Mouse (Mus musculus) intestine, embryonic 15.5 days (tissue): ENCODE measurements around the gene Sgsm2. TPM values are rescaled to one million over a fixed set of nuclear protein-coding genes. Genes with fewer than 3 reads are reported as not detected.

Source experiments
- ATAC-seq: fragments of 200-750 bp; cut with Nextera tagmentation; 2 replicates; pipeline ENCODE4 v1.8.0; 2017; ENCODE audit warnings: moderate TSS enrichment, moderate library complexity
- H3K27ac ChIP-seq: fragments of 300-500 bp; sonication (generic); 2 replicates; pipeline ENCODE4 v1.5.1; 2015; ENCODE audit warnings: mild to moderate bottlenecking, inconsistent platforms
- H3K27me3 ChIP-seq: fragments of 300-500 bp; sonication (generic); replicated peaks from 2 replicates; pipeline ENCODE4 v1.6.1; 2015; ENCODE audit warnings: inconsistent platforms
- H3K36me3 ChIP-seq: fragments of 300-500 bp; sonication (generic); 2 replicates; pipeline ENCODE4 v1.6.1; 2015; ENCODE audit warnings: inconsistent platforms
- H3K4me1 ChIP-seq: fragments of 300-500 bp; sonication (generic); replicated peaks from 2 replicates; pipeline ENCODE4 v1.6.1; 2015; ENCODE audit warnings: inconsistent platforms
- H3K4me2 ChIP-seq: fragments of 300-500 bp; sonication (generic); replicated peaks from 2 replicates; pipeline ENCODE4 v1.6.1; 2015; ENCODE audit warnings: mild to moderate bottlenecking, inconsistent platforms
- H3K4me3 ChIP-seq: fragments of 300-500 bp; sonication (generic); replicated peaks from 2 replicates; pipeline ENCODE4 v1.5.1; 2015; ENCODE audit warnings: inconsistent platforms
- H3K9ac ChIP-seq: fragments of 300-500 bp; sonication (generic); 2 replicates; pipeline ENCODE4 v1.6.1; 2015; ENCODE audit warnings: inconsistent platforms
- H3K9me3 ChIP-seq: fragments of 300-500 bp; sonication (generic); 2 replicates; pipeline ENCODE4 v1.6.1; 2016; ENCODE audit warnings: inconsistent platforms
- WGBS: fragments of 180-500 bp; shearing (Covaris S2); methylation state at CpG from one replicate; pipeline ENCODE4 v1.1.7; 2015; 5-methylcytosine and 5-hydroxymethylcytosine counted together
- polyA plus RNA-seq: library from polyadenylated mRNA; unstranded; fragments of >200 nt; fragmentation: Nextera tagmentation; extraction: Ambion mirVana; gene quantifications from 2 replicates; pipeline ENCODE4 v1.2.1, GENCODE M21; 2015

Gene Sgsm2
- polyA plus RNA-seq = 5.1 TPM in 2 replicates

GRCm38 (mm10) chr11:74896901-74897677 lies at the start of gene Sgsm2:
TSS of gene Sgsm2 (minus strand) at chr11:74897060.
- under 1% methylated on average over 59 of the region's 74 CpGs for WGBS
- Histone ChIP-seq H3K9me3 (no peaks in the 10 kb centered on the region), H3K4me3 (peak within 1 kb of the TSS; percentile 83), H3K9ac (peak within 1 kb of the TSS; percentile 73), H3K36me3 (peaks cover 15% of the 10 kb centered on the region; the same call in 1 of the 2 replicates), H3K27ac (peak within 1 kb of the TSS; percentile 87), H3K27me3 (no peaks in the 10 kb centered on the region), H3K4me1 (peaks cover 14% of the 10 kb centered on the region), H3K4me2 (peak within 1 kb of the TSS; percentile 97)
- ATAC-seq = peak; percentile 76

DNA sequence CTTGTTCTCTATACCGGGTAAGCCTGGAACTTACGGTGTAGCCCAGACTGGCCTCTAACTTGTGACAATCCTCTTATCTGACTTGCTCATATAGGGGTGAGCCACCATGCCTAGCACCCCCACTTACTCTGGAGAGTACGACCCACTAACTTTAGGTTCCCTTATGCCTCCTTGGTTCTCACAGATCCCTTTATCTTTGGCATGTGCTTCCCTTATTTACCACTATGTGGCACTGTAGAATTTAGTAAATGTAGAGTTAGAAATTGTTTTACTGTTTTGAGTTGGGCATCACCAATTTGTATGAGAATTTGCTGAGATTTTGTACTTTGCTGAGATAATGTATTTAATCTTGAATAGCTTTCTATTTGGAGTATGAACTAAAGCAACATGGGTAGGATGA lies 49.5 kb upstream of the Sgsm2 start:
- 73% methylated on average over 3 of the region's 3 CpGs for WGBS
- Histone ChIP-seq H3K9me3 (no peaks in the 10 kb centered on the region), H3K27me3 (no peaks in the 10 kb centered on the region), H3K4me2 (no peak overlapping the region), H3K36me3 (peaks cover 11% of the 10 kb centered on the region; the same call in 1 of the 2 replicates), H3K27ac (no peak overlapping the region), H3K9ac (no peak overlapping the region), H3K4me1 (no peaks in the 10 kb centered on the region), H3K4me3 (no peak overlapping the region)
- ATAC-seq = no peak

- 90% methylated on average over 7 of the region's 7 CpGs for WGBS
- no peaks in the 10 kb centered on the region for H3K9me3 ChIP-seq
- H3K36me3 ChIP-seq = peaks cover 11% of the 10 kb centered on the region
These were observed 33.5 kb upstream of the Sgsm2 start for GRCm38 (mm10) chr11:74930391-74930790.

DNA sequence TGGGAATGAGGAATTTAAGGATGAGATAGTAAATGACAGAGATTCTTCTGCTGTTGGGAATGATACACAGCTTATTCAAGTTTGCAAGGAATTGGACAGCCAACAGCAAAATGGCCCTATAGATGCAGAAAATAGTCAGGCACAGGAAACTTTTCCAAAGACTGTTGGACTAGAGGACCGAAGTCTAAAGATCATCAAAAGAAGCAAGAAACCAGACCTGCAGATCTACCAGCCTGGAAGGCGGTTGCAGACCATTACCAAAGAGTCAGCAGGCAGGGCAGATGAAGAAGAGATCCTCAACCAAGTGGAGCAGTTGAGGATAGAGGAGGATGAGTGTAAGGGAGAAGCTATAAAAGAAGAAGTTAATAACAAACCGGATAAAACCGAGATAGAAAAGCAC lies 32.3 kb upstream of the Sgsm2 start:
- ATAC-seq = no peak
- no peak overlapping the region for H3K4me2 ChIP-seq
- peaks cover 11% of the 10 kb centered on the region for H3K36me3 ChIP-seq
- H3K27me3 ChIP-seq = no peaks in the 10 kb centered on the region
- H3K9ac ChIP-seq = no peak overlapping the region
- H3K4me1 ChIP-seq = peaks cover 7% of the 10 kb centered on the region
- no peak overlapping the region for H3K27ac ChIP-seq
- no peak overlapping the region for H3K4me3 ChIP-seq
- no peaks in the 10 kb centered on the region for H3K9me3 ChIP-seq
- WGBS = 85% methylated on average over 4 of the region's 4 CpGs

More at GRCm38 (mm10) chr11:74930391-74930790, 33.5 kb upstream of the Sgsm2 start:
- no peak overlapping the region for H3K4me2 ChIP-seq
- no peak overlapping the region for H3K4me3 ChIP-seq
- H3K27me3 ChIP-seq = no peaks in the 10 kb centered on the region
- no peak overlapping the region for H3K27ac ChIP-seq
- H3K4me1 ChIP-seq = peaks cover 2% of the 10 kb centered on the region; the same call in 1 of the 2 replicates
- H3K9ac ChIP-seq = no peak overlapping the region
- no peak for ATAC-seq

DNA sequence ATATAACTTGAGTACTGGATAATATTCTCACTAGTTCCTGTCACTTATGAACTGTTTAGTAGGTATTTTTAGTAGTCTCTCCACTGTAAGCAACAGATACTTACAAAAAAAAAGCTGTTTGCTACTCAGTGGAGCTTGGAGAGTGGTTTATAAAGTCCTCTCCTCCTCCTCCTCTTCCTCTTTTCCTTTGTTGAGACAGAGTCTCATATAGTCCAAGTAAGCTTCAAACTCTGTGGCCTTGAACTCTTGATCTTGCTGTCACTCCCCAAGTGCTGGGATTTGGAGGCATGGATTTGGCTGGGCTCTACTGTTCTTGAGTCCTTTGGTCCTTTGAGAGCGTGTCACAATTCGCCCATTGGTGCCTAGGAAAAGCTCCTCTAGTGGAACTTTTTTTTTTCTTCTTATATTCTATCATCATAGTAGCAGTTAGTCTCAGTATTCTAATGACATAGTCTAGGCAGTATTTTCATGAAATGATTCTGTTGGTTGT lies 30.4 kb upstream of the Sgsm2 start:
- no peak for ATAC-seq
- 94% methylated on average over 2 of the region's 2 CpGs for WGBS
- peaks cover 8% of the 10 kb centered on the region for H3K36me3 ChIP-seq
- no peak overlapping the region for H3K4me3 ChIP-seq
- no peaks in the 10 kb centered on the region for H3K9me3 ChIP-seq
- H3K27ac ChIP-seq = no peak overlapping the region
- H3K9ac ChIP-seq = no peak overlapping the region
- no peaks in the 10 kb centered on the region for H3K27me3 ChIP-seq
- H3K4me2 ChIP-seq = no peak overlapping the region; the same call in 1 of the 2 replicates
- H3K4me1 ChIP-seq = peaks cover 7% of the 10 kb centered on the region

DNA sequence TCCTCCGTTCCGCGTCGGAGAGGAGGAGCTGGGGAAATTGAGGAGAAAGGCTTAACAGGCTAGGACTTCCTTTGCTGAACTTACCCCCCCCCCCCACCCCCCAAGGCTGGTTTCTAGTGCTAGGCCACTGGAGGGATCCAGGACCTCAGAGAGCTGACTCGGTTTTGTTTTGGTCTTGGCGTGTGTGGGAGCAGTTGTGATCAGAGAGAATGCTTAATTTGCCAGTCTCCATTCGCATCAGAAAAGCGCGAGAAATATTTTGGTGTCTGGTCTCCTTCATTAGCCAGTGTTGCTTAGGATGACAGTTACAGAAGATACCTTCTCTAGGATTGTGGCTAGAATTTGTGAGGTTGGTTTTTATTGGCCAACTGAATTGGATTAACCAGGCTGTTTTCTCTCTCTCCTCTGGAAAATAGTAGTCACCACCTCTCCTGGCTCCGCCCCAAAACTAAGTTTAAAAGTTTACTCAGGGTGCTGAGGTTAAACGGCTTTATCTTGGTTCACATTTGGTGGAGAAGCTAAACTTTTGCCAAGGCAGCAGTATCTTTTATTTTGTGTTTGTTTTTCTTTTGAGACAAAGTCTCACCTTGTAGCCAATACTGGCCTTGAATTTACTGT lies 29.6 kb upstream of the Sgsm2 start:
- H3K27ac ChIP-seq = peak overlapping the region; percentile 100
- H3K4me3 ChIP-seq = peak overlapping the region; percentile 95
- ATAC-seq = peak; percentile 18
- 5% methylated on average over 11 of the region's 11 CpGs for WGBS
- H3K27me3 ChIP-seq = no peaks in the 10 kb centered on the region
- H3K4me1 ChIP-seq = peaks cover 7% of the 10 kb centered on the region
- H3K9me3 ChIP-seq = no peaks in the 10 kb centered on the region
- H3K36me3 ChIP-seq = peaks cover 8% of the 10 kb centered on the region
- H3K9ac ChIP-seq = peak overlapping the region; percentile 95
- H3K4me2 ChIP-seq = peak overlapping the region; percentile 57

GRCm38 (mm10) chr11:74925577-74926387 lies 28.9 kb upstream of the Sgsm2 start, which contains the start of the genes Smg6 and Srr:
TSS of gene Smg6 (plus strand) at chr11:74925823.
TSS of gene Srr (minus strand) at chr11:74925948.
- WGBS = under 1% methylated on average over 69 of the region's 88 CpGs
- H3K4me3 ChIP-seq = peak within 1 kb of the TSS; percentile 95

DNA sequence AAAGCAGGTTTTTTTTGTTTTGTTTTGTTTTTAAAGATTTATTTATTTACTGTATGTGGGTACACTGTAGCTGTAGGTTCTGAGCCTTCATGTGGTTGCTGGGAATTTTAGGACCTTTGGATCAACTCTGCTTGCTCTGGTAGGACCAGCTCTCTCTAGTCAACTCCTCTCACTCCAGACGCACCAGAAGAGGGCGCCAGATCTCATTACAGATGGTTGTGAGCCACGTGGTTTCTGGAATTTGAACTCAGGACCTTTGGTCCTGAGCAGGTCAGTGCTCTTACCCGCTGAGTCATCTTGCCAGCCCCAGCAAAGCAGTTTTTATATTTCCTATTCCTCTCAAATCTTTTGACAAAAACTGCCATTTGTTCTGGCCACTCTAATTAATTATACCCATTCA lies 27.3 kb upstream of the Sgsm2 start:
- Histone ChIP-seq H3K4me3 (no peak overlapping the region), H3K36me3 (no peaks in the 10 kb centered on the region), H3K9ac (no peak overlapping the region), H3K27me3 (no peaks in the 10 kb centered on the region), H3K9me3 (no peaks in the 10 kb centered on the region), H3K27ac (no peak overlapping the region), H3K4me1 (peaks cover 7% of the 10 kb centered on the region), H3K4me2 (no peak overlapping the region; the same call in 1 of the 2 replicates)
- WGBS = 53% methylated on average over 4 of the region's 4 CpGs
- no peak for ATAC-seq

More at GRCm38 (mm10) chr11:74925577-74926387, 28.9 kb upstream of the Sgsm2 start, which contains the start of the genes Smg6 and Srr:
- Histone ChIP-seq H3K4me2 (peak within 1 kb of the TSS; percentile 57), H3K36me3 (peaks cover 8% of the 10 kb centered on the region), H3K9ac (peak within 1 kb of the TSS; percentile 95), H3K27ac (peak within 1 kb of the TSS; percentile 100), H3K9me3 (no peaks in the 10 kb centered on the region), H3K27me3 (no peaks in the 10 kb centered on the region), H3K4me1 (peaks cover 7% of the 10 kb centered on the region)
- ATAC-seq = peak; percentile 97

GRCm38 (mm10) chr11:74919249-74919648 lies 22.4 kb upstream of the Sgsm2 start:
- 0 out of 2 replicates have a peak, but pooled peaks cover 3% of the 10 kb centered on the region for H3K36me3 ChIP-seq
- no peak overlapping the region for H3K4me2 ChIP-seq
- 64% methylated on average over 6 of the region's 6 CpGs for WGBS
- H3K27ac ChIP-seq = no peak overlapping the region
- no peak overlapping the region for H3K9ac ChIP-seq
- no peaks in the 10 kb centered on the region for H3K27me3 ChIP-seq
- no peaks in the 10 kb centered on the region for H3K9me3 ChIP-seq
- H3K4me3 ChIP-seq = no peak overlapping the region
- no peaks in the 10 kb centered on the region for H3K4me1 ChIP-seq
- ATAC-seq = no peak

GRCm38 (mm10) chr11:74912492-74912891 lies 15.6 kb upstream of the Sgsm2 start:
- H3K4me2 ChIP-seq = no peak overlapping the region
- H3K4me1 ChIP-seq = no peaks in the 10 kb centered on the region
- peaks cover 14% of the 10 kb centered on the region for H3K36me3 ChIP-seq
- H3K4me3 ChIP-seq = no peak overlapping the region
- H3K9me3 ChIP-seq = no peaks in the 10 kb centered on the region
- H3K27ac ChIP-seq = no peak overlapping the region
- no peak overlapping the region for H3K9ac ChIP-seq
- H3K27me3 ChIP-seq = no peaks in the 10 kb centered on the region
- ATAC-seq = no peak
- 81% methylated on average over 3 of the region's 3 CpGs for WGBS

GRCm38 (mm10) chr11:74909978-74910377 lies 13.1 kb upstream of the Sgsm2 start:
- H3K27me3 ChIP-seq = no peaks in the 10 kb centered on the region
- H3K9me3 ChIP-seq = no peaks in the 10 kb centered on the region
- H3K4me3 ChIP-seq = no peak overlapping the region
- ATAC-seq = no peak
- H3K4me1 ChIP-seq = no peaks in the 10 kb centered on the region
- peaks cover 38% of the 10 kb centered on the region for H3K36me3 ChIP-seq
- WGBS = 95% methylated on average over 4 of the region's 4 CpGs
- H3K9ac ChIP-seq = no peak overlapping the region
- H3K27ac ChIP-seq = no peak overlapping the region
- H3K4me2 ChIP-seq = no peak overlapping the region
